Mouse (Mus musculus): ENCODE data around the gene Rprd1b. TPM values are rescaled to one million over a fixed set of nuclear protein-coding genes. Genes with fewer than 3 reads are reported as not detected.

The Rprd1b gene
- polyA plus RNA-seq, 1 experiment: 13.6 TPM

DNA sequence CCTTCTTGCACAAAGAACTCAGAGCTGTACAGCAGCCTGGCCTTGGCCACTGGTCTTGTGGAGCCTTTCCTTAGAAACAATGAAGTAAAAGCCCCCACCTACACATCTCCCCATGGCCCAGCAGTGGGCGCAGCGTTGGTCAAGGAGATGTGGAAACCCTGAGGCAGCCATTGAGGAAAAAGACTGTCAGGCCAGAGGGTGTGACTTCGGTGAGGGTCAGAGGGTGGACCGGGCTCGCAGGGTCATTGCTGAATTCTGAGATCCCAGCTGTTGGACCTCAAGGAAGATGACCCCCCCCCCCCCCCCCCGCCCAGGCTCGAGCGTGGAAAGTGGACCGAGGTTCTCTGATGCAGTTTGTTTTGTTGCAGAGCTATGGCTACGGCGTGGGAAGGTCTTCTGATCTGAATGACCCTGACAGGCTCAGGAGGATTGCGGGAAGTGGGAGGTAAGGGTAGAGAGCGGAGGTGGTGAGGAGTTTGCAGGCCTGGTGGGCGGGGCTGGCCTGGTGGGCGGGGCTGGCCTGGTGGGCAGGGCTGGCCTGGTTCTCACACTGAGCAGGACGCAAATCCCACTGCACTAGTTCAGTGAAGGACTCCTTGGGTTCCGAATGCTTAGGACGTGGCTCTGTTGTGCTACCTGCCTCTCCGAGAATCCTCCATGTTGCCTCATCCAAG, 150.5 kb downstream of the Rprd1b start:
- Histone ChIP-seq H3K36me3 (ENCODE audit: control insufficient read depth, insufficient read depth, low read length) (no peaks in the 10 kb centered on the region), H3K4me1 (ENCODE audit: control insufficient read depth, insufficient read depth, insufficient read length) (peaks cover 26% of the 10 kb centered on the region), H3K4me3 (ENCODE audit: extremely low read depth, insufficient read depth, insufficient read length) (peak overlapping the region; percentile 31; the same call in 1 of the 2 replicates), H3K27ac (ENCODE audit: insufficient read depth, low read length) (no peak overlapping the region), H3K27me3 (ENCODE audit: control insufficient read depth, insufficient read depth, low read length) (no peaks in the 10 kb centered on the region)
- no peak for TF ChIP-seq POLR2A (IDR thresholded peaks at IDR 0.05; ENCODE audit: low read depth, low read length)
- TF ChIP-seq CTCF (IDR thresholded peaks at IDR 0.05; ENCODE audit: extremely low read depth, insufficient read depth, insufficient read length, insufficient replicate concordance): no peak
- peak in 1 of 2 experiments; percentile 76 for DNase-seq (ENCODE audit: low read depth in 1 of 2, low spot score in 2 of 2)
- WGBS: 18% methylated on average over 19 of the region's 19 CpGs

DNA sequence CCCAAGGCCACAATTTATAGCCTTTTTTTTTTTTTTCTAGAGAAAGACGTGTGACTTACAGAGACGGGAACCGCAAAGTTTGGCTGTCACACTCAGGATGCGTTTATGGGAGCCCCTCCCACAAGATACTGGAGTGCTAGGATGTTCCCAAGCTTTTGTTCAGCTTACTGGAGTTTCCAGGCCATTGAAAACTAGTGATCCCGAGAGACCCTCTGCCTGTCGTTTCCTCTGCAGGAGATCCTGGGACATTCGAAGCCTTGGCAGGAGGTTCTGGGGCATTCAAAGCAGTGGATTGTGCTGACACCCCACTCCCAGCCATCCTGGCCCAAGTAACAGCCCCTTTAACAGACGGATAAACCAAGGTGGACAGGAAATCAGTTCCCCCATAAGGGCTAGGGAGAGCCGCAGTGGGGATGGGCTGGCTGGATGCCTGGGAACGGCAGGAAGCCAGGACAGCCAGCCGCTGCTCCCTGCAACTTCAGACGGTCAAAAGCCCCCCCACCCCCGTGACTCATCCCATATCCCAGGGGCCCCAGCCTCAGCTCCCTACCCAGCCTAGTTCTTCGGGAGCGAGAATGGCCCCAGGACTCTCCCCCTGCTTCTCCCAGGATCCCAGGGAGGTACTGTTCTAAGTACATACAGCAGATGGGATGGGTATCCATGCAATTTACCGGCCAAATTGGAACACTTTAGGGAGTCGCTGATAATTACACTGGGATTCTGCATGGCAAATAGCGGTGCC, 151.2 kb downstream of the Rprd1b start:
- WGBS: 55% methylated on average over 18 of the region's 18 CpGs
- Histone ChIP-seq H3K27me3 (ENCODE audit: control insufficient read depth, insufficient read depth, low read length) (no peaks in the 10 kb centered on the region), H3K4me1 (ENCODE audit: control insufficient read depth, insufficient read depth, insufficient read length) (peaks cover 20% of the 10 kb centered on the region), H3K36me3 (ENCODE audit: control insufficient read depth, insufficient read depth, low read length) (no peaks in the 10 kb centered on the region), H3K27ac (ENCODE audit: insufficient read depth, low read length) (no peak overlapping the region), H3K4me3 (ENCODE audit: extremely low read depth, insufficient read depth, insufficient read length) (peak overlapping the region; percentile 31; the same call in 1 of the 2 replicates)
- TF ChIP-seq CTCF (IDR thresholded peaks at IDR 0.05; ENCODE audit: extremely low read depth, insufficient read depth, insufficient read length, insufficient replicate concordance) (no peak), POLR2A (IDR thresholded peaks at IDR 0.05; ENCODE audit: low read depth, low read length) (no peak)
- no peak for DNase-seq (ENCODE audit: low read depth in 1 of 2, low spot score in 2 of 2)

DNA sequence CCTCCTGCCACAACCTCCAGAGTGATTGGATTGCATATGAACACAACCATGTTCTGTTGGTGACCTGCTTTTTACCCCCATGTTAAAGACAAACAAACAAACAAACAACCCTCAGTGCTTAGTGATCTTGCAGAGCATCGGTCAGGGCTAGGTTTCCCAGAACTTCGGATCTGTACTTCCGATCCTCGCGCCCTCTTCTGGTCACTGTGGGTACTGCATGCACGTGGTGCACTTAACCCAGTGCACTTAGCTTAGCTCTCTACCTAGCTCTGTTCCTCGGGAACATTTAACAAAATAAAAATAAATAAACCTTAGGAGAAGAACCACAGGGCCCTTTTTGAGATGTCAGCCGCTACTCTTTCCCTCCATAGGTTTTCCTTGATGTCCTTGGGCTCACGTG, 152.5 kb downstream of the Rprd1b start:
- Histone ChIP-seq H3K4me1 (ENCODE audit: control insufficient read depth, insufficient read depth, insufficient read length) (peaks cover 7% of the 10 kb centered on the region; the same call in 1 of the 2 replicates), H3K27ac (ENCODE audit: insufficient read depth, low read length) (no peak overlapping the region), H3K36me3 (ENCODE audit: control insufficient read depth, insufficient read depth, low read length) (no peaks in the 10 kb centered on the region), H3K27me3 (ENCODE audit: control insufficient read depth, insufficient read depth, low read length) (no peaks in the 10 kb centered on the region), H3K4me3 (ENCODE audit: extremely low read depth, insufficient read depth, insufficient read length) (no peak overlapping the region)
- DNase-seq (ENCODE audit: low read depth in 1 of 2, low spot score in 2 of 2): peak in 1 of 2 experiments; percentile 37
- 49% methylated on average over 9 of the region's 9 CpGs for WGBS
- no peak for TF ChIP-seq POLR2A (IDR thresholded peaks at IDR 0.05; ENCODE audit: low read depth, low read length)
- peak; percentile 74; the same call in 1 of the 2 replicates for TF ChIP-seq CTCF (IDR thresholded peaks at IDR 0.05; ENCODE audit: extremely low read depth, insufficient read depth, insufficient read length, insufficient replicate concordance)

Other genes with a start within 250 kb of the Rprd1b start
- not detected in 2 replicates for gene Vstm2l, start 113.8 kb upstream of the Rprd1b start, polyA plus RNA-seq (2012; rRNA removed)
- gene Tti1, start 64 bp upstream of the Rprd1b start, polyA plus RNA-seq (2012; rRNA removed): 16.2 and 17.6 TPM in 2 replicates
- 53.3 and 66.9 TPM in 2 replicates for gene Tgm2, start 117.9 kb downstream of the Rprd1b start, polyA plus RNA-seq (2012; rRNA removed)
- 0.58 and 0.62 TPM in 2 replicates for gene D630003M21Rik, start 200.7 kb downstream of the Rprd1b start, polyA plus RNA-seq (2012; rRNA removed)
- gene Bpi, start 229.6 kb downstream of the Rprd1b start, polyA plus RNA-seq (2012; rRNA removed): 0.07 TPM in 1 of 2 replicates, not detected in the other

Measured in spleen, adult 2 months (tissue).